Mouse (Mus musculus) bone marrow, adult 2 months (tissue): ENCODE measurements around the gene Ahnak.

ENCODE experiments used
- CTCF ChIP-seq: fragments of 200-500 bp; IDR thresholded peaks from 2 replicates; pipeline ENCODE4 v1.5.1; 2011; ENCODE audit warnings: low read length, control low read depth; ENCODE audit not compliant: control insufficient read depth, insufficient read depth
- POLR2A ChIP-seq: fragments of 200-500 bp; IDR thresholded peaks from 2 replicates; pipeline ENCODE4 v1.6.1; 2011; ENCODE audit warnings: low read depth, mild to moderate bottlenecking, control low read depth, low read length, borderline replicate concordance; ENCODE audit not compliant: control insufficient read depth

DNA sequence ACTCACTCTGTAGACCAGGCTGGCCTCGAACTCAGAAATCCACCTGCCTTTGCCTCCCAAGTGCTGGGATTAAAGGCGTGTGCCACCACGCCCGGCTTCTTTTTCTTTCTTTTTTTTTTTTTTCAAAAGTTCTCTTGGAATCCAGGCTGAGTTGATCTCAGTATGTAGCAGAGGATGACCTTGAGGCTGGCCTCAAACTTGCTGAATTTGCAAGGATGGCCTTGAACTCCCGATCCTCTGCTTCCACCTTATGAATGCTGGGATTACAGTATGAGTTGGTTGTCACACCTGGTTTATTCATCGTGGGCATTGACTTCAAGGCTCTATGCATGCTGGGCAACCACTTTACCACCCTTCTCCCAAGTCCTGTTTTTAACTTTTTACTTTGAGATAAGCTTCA is 51.6 kb downstream of the Ahnak start:
- TF ChIP-seq CTCF, result no peak
- no peak for TF ChIP-seq POLR2A
